Mouse (Mus musculus): ENCODE results near the gene Ajm1.

Gene Ajm1

GRCm38 (mm10) chr2:25583571-25583970 is 2.0 kb upstream of the Ajm1 start:
- DNase-seq (ENCODE audit: low spot score in 2 of 2) = no peak

GRCm38 (mm10) chr2:25583120-25583481 is 1.5 kb upstream of the Ajm1 start:
- DNase-seq (ENCODE audit: low spot score in 2 of 2) = no peak

- peak; percentile 91 to 92 for DNase-seq (ENCODE audit: low spot score in 2 of 2)
These were observed 1.0 kb upstream of the Ajm1 start for GRCm38 (mm10) chr2:25582466-25583119.

- DNase-seq (ENCODE audit: low spot score in 2 of 2) = peak; percentile 56 to 61
These were observed 344 bp upstream of the Ajm1 start for GRCm38 (mm10) chr2:25581901-25582301.

- DNase-seq (ENCODE audit: low spot score in 2 of 2) = peak; percentile 59 to 60
These were observed 896 bp downstream of the Ajm1 start for GRCm38 (mm10) chr2:25580621-25581101.

GRCm38 (mm10) chr2:25579737-25580460 is 1.7 kb downstream of the Ajm1 start:
- peak; percentile 73 to 79 for DNase-seq (ENCODE audit: low spot score in 2 of 2)

GRCm38 (mm10) chr2:25578796-25579736 is 2.5 kb downstream of the Ajm1 start:
- no peak for DNase-seq (ENCODE audit: low spot score in 2 of 2)

- DNase-seq (ENCODE audit: low spot score in 2 of 2) = no peak
These were observed 3.4 kb downstream of the Ajm1 start for GRCm38 (mm10) chr2:25577951-25578795.

GRCm38 (mm10) chr2:25576965-25577891 is 4.3 kb downstream of the Ajm1 start:
- DNase-seq (ENCODE audit: low spot score in 2 of 2) = peak in 1 of 2 experiments; percentile 43

- DNase-seq (ENCODE audit: low spot score in 2 of 2) = peak; percentile 58 to 62
These were observed 5.3 kb downstream of the Ajm1 start for GRCm38 (mm10) chr2:25576028-25576850.

- DNase-seq (ENCODE audit: low spot score in 2 of 2) = peak; percentile 52
These were observed 6.0 kb downstream of the Ajm1 start for GRCm38 (mm10) chr2:25575432-25576027.

- peak; percentile 93 to 98 for DNase-seq (ENCODE audit: low spot score in 2 of 2)
These were observed 6.8 kb downstream of the Ajm1 start, which contains the start of the genes Mamdc4 and Phpt1 for GRCm38 (mm10) chr2:25574579-25575431. Gene Mamdc4 (minus strand): TSS chr2:25574845. Gene Phpt1 (minus strand): TSS chr2:25575224.

- DNase-seq (ENCODE audit: low spot score in 2 of 2) = no peak
These were observed 7.4 kb downstream of the Ajm1 start for GRCm38 (mm10) chr2:25574136-25574535.

- DNase-seq (ENCODE audit: low spot score in 2 of 2) = no peak
These were observed 8.5 kb downstream of the Ajm1 start for GRCm38 (mm10) chr2:25573068-25573467.

GRCm38 (mm10) chr2:25571221-25571620 is 10.3 kb downstream of the Ajm1 start:
- DNase-seq (ENCODE audit: low spot score in 2 of 2) = no peak

- no peak for DNase-seq (ENCODE audit: low spot score in 2 of 2)
These were observed 12.2 kb downstream of the Ajm1 start for GRCm38 (mm10) chr2:25569323-25569722.

GRCm38 (mm10) chr2:25568473-25569019 is 13.0 kb downstream of the Ajm1 start:
- DNase-seq (ENCODE audit: low spot score in 2 of 2) = no peak

All from right cerebral cortex, adult 2 months (tissue).